Mouse (Mus musculus): ENCODE data around the gene Hoxc9.

The Hoxc9 gene

GRCm38 (mm10) chr15:102976631-102977422 is 588 bp downstream of the Hoxc9 start:
- peak; percentile 72 for DNase-seq (ENCODE audit: low read depth, low spot score)

GRCm38 (mm10) chr15:102977423-102977974 is 1.3 kb downstream of the Hoxc9 start:
- DNase-seq (ENCODE audit: low read depth, low spot score) = no peak

GRCm38 (mm10) chr15:102978615-102979515 is 2.6 kb downstream of the Hoxc9 start:
- no peak for DNase-seq (ENCODE audit: low read depth, low spot score)

- DNase-seq (ENCODE audit: low read depth, low spot score) = no peak
These were observed 3.7 kb downstream of the Hoxc9 start for GRCm38 (mm10) chr15:102979936-102980335.

- no peak for DNase-seq (ENCODE audit: low read depth, low spot score)
These were observed 4.1 kb downstream of the Hoxc9 start for GRCm38 (mm10) chr15:102980352-102980751.

GRCm38 (mm10) chr15:102980912-102981311 is 4.7 kb downstream of the Hoxc9 start:
- peak; percentile 53 for DNase-seq (ENCODE audit: low read depth, low spot score)

GRCm38 (mm10) chr15:102981379-102982288 is 5.4 kb downstream of the Hoxc9 start:
- DNase-seq (ENCODE audit: low read depth, low spot score) = peak; percentile 85

- no peak for DNase-seq (ENCODE audit: low read depth, low spot score)
These were observed 7.5 kb downstream of the Hoxc9 start for GRCm38 (mm10) chr15:102983716-102984115.

GRCm38 (mm10) chr15:102984521-102984920 is 8.3 kb downstream of the Hoxc9 start:
- DNase-seq (ENCODE audit: low read depth, low spot score) = no peak

- DNase-seq (ENCODE audit: low read depth, low spot score) = no peak
These were observed 8.7 kb downstream of the Hoxc9 start for GRCm38 (mm10) chr15:102984925-102985324.

GRCm38 (mm10) chr15:102987124-102987833 is 11.0 kb downstream of the Hoxc9 start:
- DNase-seq (ENCODE audit: low read depth, low spot score) = peak; percentile 93

GRCm38 (mm10) chr15:102988078-102988477 is 11.8 kb downstream of the Hoxc9 start:
- DNase-seq (ENCODE audit: low read depth, low spot score) = no peak

GRCm38 (mm10) chr15:102990461-102991397 is 14.5 kb downstream of the Hoxc9 start, which contains the start of gene Hoxc8:
Hoxc8 (plus strand) TSS chr15:102990607.
- DNase-seq (ENCODE audit: low read depth, low spot score) = peak; percentile 74

- no peak for DNase-seq (ENCODE audit: low read depth, low spot score)
These were observed 15.5 kb downstream of the Hoxc9 start for GRCm38 (mm10) chr15:102991782-102992181.

GRCm38 (mm10) chr15:102992206-102992605 is 16.0 kb downstream of the Hoxc9 start:
- DNase-seq (ENCODE audit: low read depth, low spot score) = no peak

- no peak for DNase-seq (ENCODE audit: low read depth, low spot score)
These were observed 16.6 kb downstream of the Hoxc9 start for GRCm38 (mm10) chr15:102992863-102993262.

- DNase-seq (ENCODE audit: low read depth, low spot score) = no peak
These were observed 20.3 kb downstream of the Hoxc9 start for GRCm38 (mm10) chr15:102996548-102996947.

- DNase-seq (ENCODE audit: low read depth, low spot score) = no peak
These were observed 21.2 kb downstream of the Hoxc9 start for GRCm38 (mm10) chr15:102997431-102997830.

- no peak for DNase-seq (ENCODE audit: low read depth, low spot score)
These were observed 21.7 kb downstream of the Hoxc9 start, which contains the start of gene Hoxc6 for GRCm38 (mm10) chr15:102997939-102998355. Hoxc6 (plus strand) TSS chr15:102998257.

All from ZHBTc4 (cell line).